Mouse (Mus musculus) lung, embryonic 14.5 days (tissue): ENCODE results near the gene Tanc2. TPM values are rescaled to one million over a fixed set of nuclear protein-coding genes. Genes with fewer than 3 reads are reported as not detected.

Experiments
- ATAC-seq: fragments of 200-750 bp; cut with Nextera tagmentation; 2 replicates; pipeline ENCODE4 v1.8.0; 2017; ENCODE audit warnings: mild to moderate bottlenecking, moderate TSS enrichment, moderate library complexity; ENCODE audit not compliant: insufficient read depth
- DNase-seq: peaks from one replicate; pipeline ENCODE4 v3.0.0-alpha.2; 2015
- H3K27ac ChIP-seq: fragments of 300-500 bp; sonication (generic); 2 replicates; pipeline ENCODE4 v1.5.1; 2014; ENCODE audit warnings: low read depth, mild to moderate bottlenecking, moderate library complexity
- H3K27me3 ChIP-seq: fragments of 300-500 bp; sonication (generic); 2 replicates; pipeline ENCODE4 v1.6.1; 2014; ENCODE audit warnings: low read length, control low read depth; ENCODE audit not compliant: insufficient read depth
- H3K36me3 ChIP-seq: fragments of 300-500 bp; sonication (generic); 2 replicates; pipeline ENCODE4 v1.6.1; 2014; ENCODE audit warnings: control low read depth; ENCODE audit not compliant: insufficient read depth
- H3K4me1 ChIP-seq: fragments of 300-500 bp; sonication (generic); 2 replicates; pipeline ENCODE4 v1.6.1; 2014; ENCODE audit warnings: antibody characterized with exemption, control low read depth; ENCODE audit not compliant: insufficient read depth
- H3K4me2 ChIP-seq: fragments of 300-500 bp; sonication (generic); 2 replicates; pipeline ENCODE4 v1.6.1; 2014; ENCODE audit warnings: mild to moderate bottlenecking
- H3K4me3 ChIP-seq: fragments of 300-500 bp; sonication (generic); 2 replicates; pipeline ENCODE4 v1.5.1; 2014; ENCODE audit warnings: low read depth, low read length
- H3K9ac ChIP-seq: fragments of 300-500 bp; sonication (generic); 2 replicates; pipeline ENCODE4 v1.6.1; 2014
- H3K9me3 ChIP-seq: fragments of 300-500 bp; sonication (generic); 2 replicates; pipeline ENCODE4 v1.6.1; 2016; ENCODE audit warnings: low read depth, low read length, control low read depth
- CTCF ChIP-seq: IDR thresholded peaks from 2 replicates; pipeline ENCODE4 v1.5.1; 2016; ENCODE audit warnings: antibody characterized with exemption, low read depth
- WGBS: fragments of 180-500 bp; shearing (Covaris S2); extraction: QIAGEN DNeasy Blood & Tissue Kit; methylation state at CpG from one replicate; pipeline ENCODE4 v1.1.7; 2014; 5-methylcytosine and 5-hydroxymethylcytosine counted together
- polyA plus RNA-seq: library from polyadenylated mRNA; unstranded; fragments of >200 nt; fragmentation: Nextera tagmentation; extraction: Ambion mirVana; gene quantifications from 2 replicates; pipeline ENCODE4 v1.2.1, GENCODE M21; 2014

Gene Tanc2
- polyA plus RNA-seq, 1 experiment from 2014 or later = 17.1 TPM

DNA sequence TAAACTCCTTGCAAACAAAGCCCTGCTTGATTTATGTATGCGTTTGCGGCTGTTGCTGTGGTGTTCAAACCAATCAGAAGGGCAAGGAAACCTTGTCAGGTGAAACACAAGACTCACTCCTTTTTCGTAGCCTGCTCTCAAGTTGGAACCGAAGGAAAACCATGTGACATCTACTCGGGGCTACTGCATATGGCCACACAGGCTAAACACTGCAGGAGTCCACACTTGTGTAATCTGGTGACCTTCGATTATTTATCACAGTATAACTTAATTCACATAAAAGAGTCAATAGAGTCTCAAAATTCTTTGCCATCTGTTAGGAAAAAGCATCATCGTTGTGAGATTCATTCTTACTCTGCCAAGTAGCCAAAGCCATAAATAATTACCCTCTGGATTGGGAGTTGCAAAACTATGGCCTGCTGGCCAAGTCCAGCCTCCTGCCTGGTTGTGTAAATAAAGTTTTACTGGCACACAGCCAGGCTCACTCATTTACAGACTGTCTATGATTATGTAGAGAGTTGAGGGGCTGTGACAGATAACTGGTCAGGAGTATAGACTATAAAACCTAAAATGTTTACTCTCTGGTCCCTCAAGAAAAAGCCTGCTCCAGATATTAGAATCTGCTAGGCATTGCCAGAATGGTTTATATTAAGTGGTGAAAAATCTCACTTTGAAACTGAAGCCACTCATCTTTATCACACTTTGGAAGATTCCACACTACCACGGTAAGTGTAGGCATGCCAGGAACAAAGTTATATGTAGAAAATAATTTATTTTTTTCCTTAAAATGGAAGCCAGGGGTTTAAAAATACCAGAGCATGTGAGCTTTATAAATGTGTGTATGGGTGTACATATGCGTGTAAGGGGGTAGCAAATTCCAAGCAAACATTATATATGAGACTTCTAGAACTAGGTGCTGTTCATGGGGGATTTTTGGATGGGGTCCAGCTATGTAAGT is 40.3 kb upstream of the Tanc2 start:
- DNase-seq = peak; percentile 96
- H3K9ac ChIP-seq = no peak overlapping the region
- no peaks in the 10 kb centered on the region for H3K27me3 ChIP-seq
- no peaks in the 10 kb centered on the region for H3K9me3 ChIP-seq
- H3K27ac ChIP-seq = peak overlapping the region; percentile 51; the same call in 1 of the 2 replicates
- 41% methylated on average over 9 of the region's 9 CpGs for WGBS
- H3K4me1 ChIP-seq = peaks cover 20% of the 10 kb centered on the region; the same call in 1 of the 2 replicates
- no peak overlapping the region for H3K4me3 ChIP-seq
- ATAC-seq = peak; percentile 96
- no peaks in the 10 kb centered on the region for H3K36me3 ChIP-seq
- H3K4me2 ChIP-seq = no peak overlapping the region
- TF ChIP-seq CTCF = no peak

DNA sequence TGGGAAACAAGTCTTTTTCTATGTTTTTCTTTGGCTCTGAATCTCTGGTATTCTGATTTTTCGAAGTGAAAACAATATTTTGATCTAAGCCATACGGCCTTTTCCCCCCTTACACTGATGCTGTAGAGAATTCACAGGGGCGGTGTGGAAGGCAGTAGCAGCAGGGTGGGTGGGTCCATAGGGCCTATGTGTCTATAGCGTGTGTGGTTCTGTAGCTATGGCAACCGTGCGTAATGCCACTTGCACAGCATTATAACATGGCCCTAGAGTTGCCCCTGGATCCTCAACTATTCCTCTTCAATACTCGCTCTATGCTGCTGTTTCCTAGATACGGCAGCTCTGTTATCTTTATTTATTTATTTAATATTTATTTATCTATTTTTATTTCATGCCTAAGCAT is 32.5 kb upstream of the Tanc2 start:
- ATAC-seq = no peak

DNA sequence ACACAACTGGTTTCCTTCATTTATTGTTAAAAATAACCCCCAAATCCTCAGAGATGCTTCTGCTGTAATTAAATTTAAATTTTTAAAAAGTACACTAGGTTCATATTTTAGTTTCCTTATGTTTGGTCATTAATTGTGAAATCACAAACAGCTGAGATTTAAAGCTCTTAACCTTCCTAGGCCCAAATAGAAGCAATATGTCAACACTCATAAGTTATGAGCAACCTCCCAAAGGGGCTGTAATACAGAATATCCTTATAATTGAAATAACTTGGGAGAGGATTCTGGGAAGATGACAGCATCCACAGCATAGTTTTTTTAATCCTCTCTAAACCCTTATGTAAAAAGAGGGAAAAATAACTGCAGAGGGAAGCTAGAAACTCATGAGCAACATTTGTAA is 31.7 kb upstream of the Tanc2 start:
- no peaks in the 10 kb centered on the region for H3K4me1 ChIP-seq
- DNase-seq (no peak), ATAC-seq (no peak)
- H3K27me3 ChIP-seq = no peaks in the 10 kb centered on the region
- no peak overlapping the region for H3K9ac ChIP-seq
- no peaks in the 10 kb centered on the region for H3K9me3 ChIP-seq
- H3K4me3 ChIP-seq = no peak overlapping the region
- no peak overlapping the region for H3K4me2 ChIP-seq
- H3K36me3 ChIP-seq = no peaks in the 10 kb centered on the region
- no peak overlapping the region for H3K27ac ChIP-seq
- no peak for TF ChIP-seq CTCF

More for the DNA sequence above, 32.5 kb upstream of the Tanc2 start:
- Histone ChIP-seq H3K4me3 (no peak overlapping the region), H3K9ac (no peak overlapping the region), H3K27ac (no peak overlapping the region), H3K36me3 (no peaks in the 10 kb centered on the region), H3K4me1 (no peaks in the 10 kb centered on the region), H3K4me2 (no peak overlapping the region), H3K27me3 (no peaks in the 10 kb centered on the region), H3K9me3 (no peaks in the 10 kb centered on the region)
- 63% methylated on average over 8 of the region's 8 CpGs for WGBS
- peak; percentile 32 for DNase-seq
- TF ChIP-seq CTCF = no peak

DNA sequence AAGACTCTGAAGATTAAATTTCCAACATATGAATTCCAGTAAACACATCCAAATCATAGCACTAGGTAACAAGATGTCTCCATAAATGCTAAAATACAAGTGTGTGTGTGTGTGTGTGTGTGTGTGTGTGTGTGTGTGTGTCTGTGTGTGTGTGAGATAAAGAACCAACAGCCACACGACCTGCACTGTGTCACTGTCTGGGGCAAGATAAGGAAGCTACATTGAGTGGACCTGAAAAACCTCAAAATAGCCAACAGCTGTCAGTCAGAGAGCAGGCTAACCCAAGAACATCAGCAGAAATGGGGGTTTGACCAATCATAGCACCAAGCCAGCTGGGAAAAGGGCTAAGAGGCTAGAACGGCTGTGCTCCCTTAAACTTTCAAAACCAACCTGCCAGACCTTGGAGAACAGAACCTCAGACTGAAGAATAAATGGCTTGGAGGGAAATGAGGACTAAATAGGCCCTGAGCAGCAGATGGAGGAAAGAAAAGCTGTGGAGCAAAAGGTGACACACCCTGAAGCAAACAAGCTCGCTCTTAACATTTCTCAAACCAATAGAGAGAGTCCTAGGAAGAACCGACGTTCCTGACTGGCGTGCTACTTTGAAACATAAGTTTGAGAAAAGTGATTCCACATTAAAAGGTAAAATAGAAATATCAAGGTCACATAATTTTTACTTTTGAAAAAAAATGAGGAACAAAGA is 30.8 kb upstream of the Tanc2 start:
- ATAC-seq (no peak), DNase-seq (no peak)
- Histone ChIP-seq H3K4me2 (no peak overlapping the region), H3K27me3 (no peaks in the 10 kb centered on the region), H3K4me1 (no peaks in the 10 kb centered on the region), H3K4me3 (no peak overlapping the region), H3K9ac (no peak overlapping the region), H3K9me3 (no peaks in the 10 kb centered on the region), H3K36me3 (no peaks in the 10 kb centered on the region), H3K27ac (no peak overlapping the region)
- TF ChIP-seq CTCF = no peak
- 57% methylated on average over 6 of the region's 6 CpGs for WGBS

DNA sequence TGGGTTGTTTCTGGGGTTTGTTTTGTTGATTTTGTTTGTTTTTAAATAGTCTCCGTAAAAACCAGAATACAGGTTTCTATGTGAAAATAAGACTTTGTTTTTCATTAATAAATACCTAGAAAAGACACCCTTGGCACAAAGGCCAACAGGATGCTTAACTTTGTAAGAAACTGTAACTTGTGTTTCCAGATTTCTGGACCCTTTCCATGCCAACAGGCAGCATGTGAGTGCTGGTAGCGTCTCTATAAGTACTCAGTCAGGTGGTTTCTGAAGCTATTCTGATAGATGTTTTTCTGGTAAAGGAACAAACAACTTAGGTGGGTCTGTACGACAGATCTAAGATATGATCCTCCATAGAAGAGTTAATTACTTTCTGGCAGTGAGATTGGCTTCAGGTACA is 26.2 kb upstream of the Tanc2 start:
- Histone ChIP-seq H3K27me3 (no peaks in the 10 kb centered on the region), H3K4me2 (no peak overlapping the region), H3K9ac (no peak overlapping the region), H3K9me3 (no peaks in the 10 kb centered on the region), H3K4me1 (no peaks in the 10 kb centered on the region), H3K4me3 (no peak overlapping the region), H3K27ac (no peak overlapping the region), H3K36me3 (no peaks in the 10 kb centered on the region)
- no peak for TF ChIP-seq CTCF
- ATAC-seq (no peak), DNase-seq (no peak)
- WGBS = 83% methylated on average over 3 of the region's 3 CpGs

DNA sequence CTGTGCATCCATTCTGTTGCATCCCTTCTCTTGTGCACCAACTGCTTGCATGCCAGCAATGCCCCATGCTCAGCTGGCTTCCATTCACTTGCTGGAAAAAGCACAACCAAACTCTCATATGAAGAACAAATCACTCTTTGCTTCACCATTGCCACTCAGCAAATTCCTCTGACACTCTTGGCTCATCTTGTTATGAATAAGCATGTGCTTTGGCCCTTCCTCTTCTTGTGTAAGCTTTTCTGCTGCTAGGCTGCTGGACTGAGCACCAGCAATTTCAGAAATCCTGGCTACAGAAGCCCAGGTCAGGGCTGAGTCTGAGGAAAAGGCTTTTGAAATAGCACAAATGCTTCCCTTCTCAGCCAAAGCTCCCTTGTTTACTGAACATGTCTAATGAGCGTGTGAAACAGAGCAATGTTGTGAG is 22.6 kb upstream of the Tanc2 start:
- H3K4me2 ChIP-seq = no peak overlapping the region
- no peak overlapping the region for H3K27ac ChIP-seq
- TF ChIP-seq CTCF = no peak
- no peaks in the 10 kb centered on the region for H3K4me1 ChIP-seq
- DNase-seq (peak; percentile 52), ATAC-seq (no peak)
- no peak overlapping the region for H3K9ac ChIP-seq
- H3K27me3 ChIP-seq = no peaks in the 10 kb centered on the region
- no peaks in the 10 kb centered on the region for H3K36me3 ChIP-seq
- H3K9me3 ChIP-seq = no peaks in the 10 kb centered on the region
- H3K4me3 ChIP-seq = no peak overlapping the region
- 22% methylated on average over 1 of the region's 1 CpGs for WGBS

DNA sequence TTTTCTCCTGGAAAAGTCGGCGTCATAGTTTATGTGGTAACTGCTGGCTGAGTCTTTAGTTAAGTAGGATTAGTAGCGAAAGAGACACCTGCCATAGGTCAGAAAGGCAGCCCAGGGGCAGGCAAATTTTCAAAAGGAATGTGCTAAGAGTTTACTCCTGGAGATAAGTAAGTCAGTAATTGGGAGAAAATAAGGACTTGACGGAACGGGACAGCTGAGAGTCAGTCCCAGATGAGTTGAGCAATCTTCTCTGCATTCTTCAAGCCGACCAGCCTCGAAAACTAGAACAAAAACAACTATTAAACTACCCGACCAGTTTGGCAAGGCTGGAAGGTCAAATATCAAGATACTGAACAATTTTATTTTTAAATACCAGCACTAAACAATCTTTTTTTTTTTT is 17.8 kb upstream of the Tanc2 start:
- ATAC-seq = no peak
- 38% methylated on average over 8 of the region's 8 CpGs for WGBS
- Histone ChIP-seq H3K36me3 (no peaks in the 10 kb centered on the region), H3K27me3 (no peaks in the 10 kb centered on the region), H3K9me3 (no peaks in the 10 kb centered on the region), H3K27ac (no peak overlapping the region), H3K9ac (no peak overlapping the region), H3K4me2 (no peak overlapping the region), H3K4me3 (no peak overlapping the region), H3K4me1 (no peaks in the 10 kb centered on the region)
- no peak for TF ChIP-seq CTCF
- DNase-seq = no peak
